Mouse (Mus musculus) embryonic facial prominence, embryonic 14.5 days (tissue): ENCODE measurements around the gene B3gat1. TPM values are rescaled to one million over a fixed set of nuclear protein-coding genes. Genes with fewer than 3 reads are reported as not detected.

Source experiments
- ATAC-seq: fragments of 200-750 bp; cut with Nextera tagmentation; 2 replicates; pipeline ENCODE4 v1.8.0; 2017; ENCODE audit warnings: low read depth, moderate number of reproducible peaks, moderate TSS enrichment
- DNase-seq: peaks from one replicate; pipeline ENCODE4 v3.0.0-alpha.2; 2015; ENCODE audit warnings: low spot score
- H3K27ac ChIP-seq: fragments of 300-500 bp; sonication (generic); replicated peaks from 2 replicates; pipeline ENCODE4 v1.5.1; 2014; ENCODE audit warnings: low read depth, mild to moderate bottlenecking, low read length, moderate library complexity
- H3K27me3 ChIP-seq: fragments of 300-500 bp; sonication (generic); replicated peaks from 2 replicates; pipeline ENCODE4 v1.6.1; 2014; ENCODE audit warnings: low read length; ENCODE audit not compliant: control insufficient read depth, insufficient read depth
- H3K36me3 ChIP-seq: fragments of 300-500 bp; sonication (generic); 2 replicates; pipeline ENCODE4 v1.6.1; 2014; ENCODE audit warnings: low read length, mixed read lengths; ENCODE audit not compliant: control insufficient read depth, insufficient read depth
- H3K4me1 ChIP-seq: fragments of 300-500 bp; sonication (generic); 2 replicates; pipeline ENCODE4 v1.6.1; 2014; ENCODE audit warnings: antibody characterized with exemption, low read length; ENCODE audit not compliant: control insufficient read depth, insufficient read depth
- H3K4me2 ChIP-seq: fragments of 300-500 bp; sonication (generic); 2 replicates; pipeline ENCODE4 v1.6.1; 2014; ENCODE audit warnings: low read depth, mild to moderate bottlenecking, low read length, moderate library complexity, mixed read lengths
- H3K4me3 ChIP-seq: fragments of 300-500 bp; sonication (generic); 2 replicates; pipeline ENCODE4 v1.5.1; 2014; ENCODE audit warnings: low read depth, mild to moderate bottlenecking, low read length
- H3K9ac ChIP-seq: fragments of 300-500 bp; sonication (generic); 2 replicates; pipeline ENCODE4 v1.6.1; 2014; ENCODE audit warnings: low read depth, mild to moderate bottlenecking, low read length, moderate library complexity, mixed read lengths
- H3K9me3 ChIP-seq: fragments of 300-500 bp; sonication (generic); 2 replicates; pipeline ENCODE4 v1.6.1; 2016; ENCODE audit warnings: low read length; ENCODE audit not compliant: control insufficient read depth
- WGBS: fragments of 180-500 bp; shearing (Covaris S2); extraction: QIAGEN DNeasy Blood & Tissue Kit; methylation state at CpG from one replicate; pipeline ENCODE4 v1.1.7; 2014; 5-methylcytosine and 5-hydroxymethylcytosine counted together
- polyA plus RNA-seq: library from polyadenylated mRNA; unstranded; fragments of >200 nt; fragmentation: Nextera tagmentation; extraction: Ambion mirVana; gene quantifications from 2 replicates; pipeline ENCODE4 v1.2.1, GENCODE M21; 2014

The B3gat1 gene
- polyA plus RNA-seq, result 1.4 and 1.8 TPM in 2 replicates

- peak within 1 kb of the TSS; percentile 70 for H3K9ac ChIP-seq
- H3K27ac ChIP-seq, result no peak within 1 kb of the TSS
- peak within 1 kb of the TSS; percentile 94 for H3K4me2 ChIP-seq
- DNase-seq, result peak; percentile 13
- peak; percentile 84 for ATAC-seq
- H3K4me1 ChIP-seq, result peaks cover 5% of the 10 kb centered on the region; the same call in 1 of the 2 replicates
- WGBS, result 3% methylated on average over 21 of the region's 65 CpGs
- peak within 1 kb of the TSS; percentile 53 for H3K4me3 ChIP-seq
- no peaks in the 10 kb centered on the region for H3K9me3 ChIP-seq
- no peaks in the 10 kb centered on the region for H3K36me3 ChIP-seq
- H3K27me3 ChIP-seq, result peaks cover 43% of the 10 kb centered on the region
Observed at GRCm38 (mm10) chr9:26733206-26733891, at the start of gene B3gat1. B3gat1 (plus strand) TSS chr9:26733728.

DNA sequence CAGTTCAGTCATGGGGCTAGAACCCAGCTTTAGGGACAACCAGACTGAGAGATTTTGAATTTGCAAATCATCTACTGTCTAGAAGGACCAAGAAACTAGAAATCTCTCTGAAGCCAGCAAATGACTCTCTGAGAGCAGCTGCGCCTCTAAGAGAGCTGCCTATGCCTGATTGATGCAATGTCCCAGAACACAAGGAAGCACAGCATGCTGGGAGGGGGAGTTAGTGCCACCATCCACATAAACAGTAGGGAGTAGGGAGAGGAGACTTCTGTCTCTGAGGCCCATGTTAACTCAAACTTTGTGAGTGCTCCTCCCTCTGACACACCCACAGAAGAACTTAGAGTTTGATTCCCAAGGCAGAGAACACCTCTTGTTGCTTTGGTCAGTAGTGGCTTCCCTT, 44.4 kb upstream of the B3gat1 start:
- Histone ChIP-seq H3K4me2 (no peak overlapping the region), H3K27ac (no peak overlapping the region), H3K36me3 (no peaks in the 10 kb centered on the region), H3K9ac (no peak overlapping the region), H3K9me3 (no peaks in the 10 kb centered on the region), H3K27me3 (no peaks in the 10 kb centered on the region), H3K4me3 (no peak overlapping the region), H3K4me1 (no peaks in the 10 kb centered on the region)
- DNase-seq (no peak), ATAC-seq (no peak)
- 57% methylated on average over 1 of the region's 1 CpGs for WGBS

- no peak overlapping the region for H3K4me2 ChIP-seq
- 62% methylated on average over 7 of the region's 7 CpGs for WGBS
- H3K4me1 ChIP-seq, result no peaks in the 10 kb centered on the region
- ATAC-seq, result no peak
- H3K36me3 ChIP-seq, result no peaks in the 10 kb centered on the region
- H3K9ac ChIP-seq, result no peak overlapping the region
- no peaks in the 10 kb centered on the region for H3K9me3 ChIP-seq
- no peak overlapping the region for H3K4me3 ChIP-seq
- no peak for DNase-seq
- H3K27me3 ChIP-seq, result no peaks in the 10 kb centered on the region
- no peak overlapping the region for H3K27ac ChIP-seq
Observed at GRCm38 (mm10) chr9:26689956-26690698, 43.4 kb upstream of the B3gat1 start.

GRCm38 (mm10) chr9:26692641-26693040, 40.9 kb upstream of the B3gat1 start:
- 0 out of 2 replicates have a peak, but pooled peaks have one; percentile 41 for ATAC-seq
- 66% methylated on average over 4 of the region's 4 CpGs for WGBS

DNA sequence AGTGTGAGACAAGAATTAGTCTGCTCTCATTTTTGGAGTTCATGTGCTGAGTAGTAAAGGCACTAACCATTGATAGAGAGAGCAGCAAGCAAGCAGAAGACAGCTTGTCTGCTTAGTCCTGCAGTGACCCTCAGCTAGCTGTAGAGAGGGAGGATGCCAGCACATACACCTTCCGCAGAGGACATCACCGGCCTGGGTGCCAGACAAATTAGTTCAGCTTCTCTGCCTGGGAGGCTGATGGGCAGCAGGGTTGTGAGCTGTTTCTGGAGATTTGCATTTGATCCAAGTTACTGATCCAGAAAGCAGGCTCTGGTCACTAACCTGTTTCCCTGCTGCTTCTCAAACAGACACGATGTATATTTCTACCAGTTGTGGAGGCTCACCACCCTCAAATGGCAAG, 38.9 kb upstream of the B3gat1 start:
- Histone ChIP-seq H3K9me3 (no peaks in the 10 kb centered on the region), H3K36me3 (no peaks in the 10 kb centered on the region), H3K27me3 (no peaks in the 10 kb centered on the region), H3K4me2 (no peak overlapping the region), H3K4me1 (no peaks in the 10 kb centered on the region), H3K27ac (no peak overlapping the region), H3K9ac (no peak overlapping the region), H3K4me3 (no peak overlapping the region)
- no peak for ATAC-seq
- DNase-seq, result no peak
- 90% methylated on average over 3 of the region's 3 CpGs for WGBS

More at GRCm38 (mm10) chr9:26692641-26693040, 40.9 kb upstream of the B3gat1 start:
- H3K4me3 ChIP-seq, result no peak overlapping the region
- no peaks in the 10 kb centered on the region for H3K36me3 ChIP-seq
- peak; percentile 49 for DNase-seq
- no peak overlapping the region for H3K4me2 ChIP-seq
- H3K27me3 ChIP-seq, result no peaks in the 10 kb centered on the region
- no peak overlapping the region for H3K27ac ChIP-seq
- H3K9ac ChIP-seq, result no peak overlapping the region
- H3K9me3 ChIP-seq, result no peaks in the 10 kb centered on the region
- no peaks in the 10 kb centered on the region for H3K4me1 ChIP-seq

DNA sequence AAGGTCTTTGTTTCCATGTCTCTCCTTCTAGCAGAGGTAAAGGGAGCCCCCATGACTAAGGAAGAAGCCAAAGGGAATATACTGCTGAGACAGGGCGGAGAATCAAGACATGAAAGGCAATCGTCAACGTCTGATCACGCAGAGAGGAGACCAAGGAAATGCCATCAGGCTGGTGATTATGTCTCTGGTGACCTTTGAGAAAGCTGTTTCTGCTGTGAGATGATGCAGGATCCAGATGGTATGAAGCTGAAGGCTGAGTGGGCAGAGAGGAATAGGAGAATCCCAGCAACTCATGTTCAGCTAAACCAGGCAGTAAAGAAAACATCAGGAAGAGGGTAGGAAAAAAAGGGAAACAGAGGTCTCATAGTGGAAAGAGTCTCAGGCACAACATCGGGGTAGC, 38.4 kb upstream of the B3gat1 start:
- no peak overlapping the region for H3K4me3 ChIP-seq
- H3K4me1 ChIP-seq, result no peaks in the 10 kb centered on the region
- DNase-seq, result no peak
- no peak overlapping the region for H3K9ac ChIP-seq
- H3K4me2 ChIP-seq, result no peak overlapping the region
- H3K36me3 ChIP-seq, result no peaks in the 10 kb centered on the region
- H3K27me3 ChIP-seq, result no peaks in the 10 kb centered on the region
- WGBS, result 72% methylated on average over 5 of the region's 5 CpGs
- ATAC-seq, result no peak
- no peak overlapping the region for H3K27ac ChIP-seq
- H3K9me3 ChIP-seq, result no peaks in the 10 kb centered on the region

DNA sequence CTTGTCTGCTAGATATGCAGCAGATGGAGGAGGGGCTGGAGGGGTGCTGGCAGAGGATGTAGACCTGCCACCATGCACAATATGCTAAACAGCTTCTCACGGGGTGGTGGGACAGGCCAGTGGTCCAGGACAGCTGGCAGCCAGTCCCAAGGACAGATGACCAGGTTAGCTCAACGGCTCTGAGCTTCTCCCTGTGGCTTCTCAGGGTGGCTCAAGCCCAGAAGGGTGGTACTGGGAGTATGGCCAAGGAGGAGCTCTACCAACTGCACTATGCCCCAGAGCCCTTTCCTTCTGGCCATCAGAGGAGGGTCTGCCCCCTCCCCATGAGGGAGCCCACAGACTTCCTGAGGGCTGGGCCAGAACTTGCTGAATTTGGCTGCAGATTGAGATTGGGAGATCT, 35.2 kb upstream of the B3gat1 start:
- Histone ChIP-seq H3K9ac (no peak overlapping the region), H3K4me3 (no peak overlapping the region), H3K27me3 (no peaks in the 10 kb centered on the region), H3K27ac (no peak overlapping the region), H3K9me3 (no peaks in the 10 kb centered on the region), H3K4me2 (no peak overlapping the region), H3K4me1 (no peaks in the 10 kb centered on the region), H3K36me3 (no peaks in the 10 kb centered on the region)
- ATAC-seq (no peak), DNase-seq (no peak)
- WGBS, result 96% methylated on average over 2 of the region's 2 CpGs

GRCm38 (mm10) chr9:26700329-26700728, 33.2 kb upstream of the B3gat1 start:
- Histone ChIP-seq H3K9me3 (no peaks in the 10 kb centered on the region), H3K36me3 (no peaks in the 10 kb centered on the region), H3K4me3 (no peak overlapping the region), H3K4me2 (no peak overlapping the region), H3K27me3 (no peaks in the 10 kb centered on the region), H3K4me1 (no peaks in the 10 kb centered on the region), H3K27ac (no peak overlapping the region), H3K9ac (no peak overlapping the region)
- ATAC-seq, result no peak
- WGBS, result 76% methylated on average over 2 of the region's 2 CpGs
- DNase-seq, result no peak
